Mouse (Mus musculus) hindbrain, embryonic 10.5 days (tissue): ENCODE results near the gene Arl5b. TPM values are rescaled to one million over a fixed set of nuclear protein-coding genes. Genes with fewer than 3 reads are reported as not detected.

Experiments
- polyA plus RNA-seq: library from polyadenylated mRNA; unstranded; fragments of >200 nt; fragmentation: Nextera tagmentation; extraction: Ambion mirVana; gene quantifications from 2 replicates; pipeline ENCODE4 v1.2.1, GENCODE M21; 2016

The Arl5b gene
- polyA plus RNA-seq, 1 experiment from 2014 or later: 45.0 TPM

Other genes with a start within 250 kb of the Arl5b start
- gene Nsun6, start 5.7 kb downstream of the Arl5b start, polyA plus RNA-seq: 12.8 and 14.7 TPM in 2 replicates